In the genomic region with DNA sequence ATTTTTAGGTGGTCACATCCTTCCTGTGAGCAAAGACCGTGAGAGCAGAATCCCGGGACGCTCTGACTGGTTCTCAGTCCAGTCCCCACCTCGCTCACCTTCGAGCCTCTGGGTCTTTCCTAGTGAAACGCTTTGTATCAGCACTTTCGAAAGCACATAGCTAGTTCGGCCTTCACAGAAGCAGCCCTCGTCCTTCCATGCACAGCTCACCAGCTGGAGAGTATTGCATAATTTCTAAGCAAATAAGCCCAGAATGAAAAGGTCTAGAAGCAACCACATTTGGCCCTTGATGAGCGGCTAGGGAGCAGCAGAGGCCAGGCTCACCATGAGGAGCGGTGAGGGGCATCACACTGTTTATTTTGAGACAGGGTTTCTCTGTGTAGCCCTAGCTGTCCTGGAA, we compare ENCODE assay signal across 10 mouse cellular contexts. TPM values are rescaled to one million over a fixed set of nuclear protein-coding genes. Genes with fewer than 3 reads are reported as not detected.
DNase-seq lines count a peak whose midpoint lies in the region; ATAC-seq and TF ChIP-seq lines count a peak whose summit lies in the region.
"Had no signal": no experiment of that assay in that cellular context is flagged by ENCODE, and none has a peak within 500 bp of the region (broad histone marks: within the 10 kb centered on the region; RNA-seq: fewer than 3 reads in every experiment).

No protein-coding gene starts in this region.

- TF ChIP-seq POLR2A in heart, adult 2 months (IDR thresholded peaks at IDR 0.05; ENCODE audit: insufficient read depth, low read depth, low read length), result no peak
- no peak for TF ChIP-seq POLR2A in CH12.LX (IDR thresholded peaks at IDR 0.05; ENCODE audit: low read depth, low read length)

- ATAC-seq in lung, embryonic 16.5 days (ENCODE audit: low read depth), result peak; percentile 53
- ATAC-seq in neural tube, embryonic 15.5 days (ENCODE audit: low FRiP score), result no peak
- ATAC-seq in forebrain, embryonic 12.5 days (ENCODE audit: low FRiP score), result no peak
- ATAC-seq: intestine, embryonic 16.5 days had no signal

- in situ Hi-C loops in CH12.LX (cut with MboI; ENCODE audit: low pct_ligation_motif_present, low pct_unique_long_range_greater_than_20kb, low sequenced_read_pairs), result no loop called here

- H3K27ac ChIP-seq in heart, adult 2 months, result no peak overlapping the region
- H3K27ac ChIP-seq in CH12.LX (ENCODE audit: insufficient read depth, low read depth), result no peak overlapping the region
- H3K27ac ChIP-seq in lung, embryonic 16.5 days (ENCODE audit: low read length), result peak overlapping the region; percentile 68
- no peak overlapping the region for H3K27ac ChIP-seq in neural tube, embryonic 15.5 days (replicated peaks)
- no peak overlapping the region for H3K27ac ChIP-seq in forebrain, embryonic 12.5 days
- H3K27ac ChIP-seq: embryonic facial prominence, embryonic 13.5 days had no signal

- H3K4me2 ChIP-seq in CH12.LX (ENCODE audit: insufficient read depth, low read depth, poor library complexity, severe bottlenecking), result no peak overlapping the region; the same call in 1 of the 2 replicates
- no peak overlapping the region for H3K4me2 ChIP-seq in lung, embryonic 16.5 days (ENCODE audit: low read depth, low read length)
- no peak overlapping the region for H3K4me2 ChIP-seq in neural tube, embryonic 15.5 days
- H3K4me2 ChIP-seq in forebrain, embryonic 12.5 days, result no peak overlapping the region
- H3K4me2 ChIP-seq: embryonic facial prominence, embryonic 13.5 days had no signal

- dilution Hi-C loops in CH12.LX (cut with MboI; ENCODE audit: extremely low pct_ligation_motif_present, extremely low pct_unique_long_range_greater_than_20kb, low sequenced_read_pairs), result no loop called here

- H3K9ac ChIP-seq in heart, adult 2 months (ENCODE audit: low read depth, low read length), result no peak overlapping the region
- no peak overlapping the region for H3K9ac ChIP-seq in CH12.LX (ENCODE audit: insufficient read depth, low read depth)
- no peak overlapping the region for H3K9ac ChIP-seq in lung, embryonic 16.5 days (ENCODE audit: low read length)
- H3K9ac ChIP-seq in neural tube, embryonic 15.5 days (replicated peaks), result no peak overlapping the region
- no peak overlapping the region for H3K9ac ChIP-seq in forebrain, embryonic 12.5 days
- H3K9ac ChIP-seq: embryonic facial prominence, embryonic 13.5 days had no signal

- no peaks in the 10 kb centered on the region for H3K9me3 ChIP-seq in CH12.LX (replicated peaks; ENCODE audit: low read length)
- H3K9me3 ChIP-seq in lung, embryonic 16.5 days (ENCODE audit: control insufficient read depth, low read length), result no peaks in the 10 kb centered on the region
- no peaks in the 10 kb centered on the region for H3K9me3 ChIP-seq in neural tube, embryonic 15.5 days (replicated peaks)
- no peaks in the 10 kb centered on the region for H3K9me3 ChIP-seq in forebrain, embryonic 12.5 days
- H3K9me3 ChIP-seq: embryonic facial prominence, embryonic 13.5 days had no signal

- no peak for TF ChIP-seq EP300 in heart, adult 2 months (IDR thresholded peaks at IDR 0.05; ENCODE audit: insufficient read depth, low read depth, low read length)
- no peak for TF ChIP-seq EP300 in CH12.LX (IDR thresholded peaks at IDR 0.05; ENCODE audit: low read length)

- H3K27me3 ChIP-seq in heart, adult 2 months (ENCODE audit: control insufficient read depth, insufficient read depth, low read length), result no peaks in the 10 kb centered on the region
- H3K27me3 ChIP-seq in CH12.LX (replicated peaks), result no peaks in the 10 kb centered on the region
- no peaks in the 10 kb centered on the region for H3K27me3 ChIP-seq in lung, embryonic 16.5 days (ENCODE audit: control insufficient read depth, insufficient read depth, low read depth, low read length)
- H3K27me3 ChIP-seq in neural tube, embryonic 15.5 days (replicated peaks), result no peaks in the 10 kb centered on the region
- H3K27me3 ChIP-seq in forebrain, embryonic 12.5 days, result no peaks in the 10 kb centered on the region
- H3K27me3 ChIP-seq: embryonic facial prominence, embryonic 13.5 days had no signal

- peak; percentile 41 to 45 for DNase-seq in heart, adult 9 months (ENCODE audit: low spot score in 2 of 2)
- DNase-seq in heart, adult 2 months, result no peak
- DNase-seq in CH12.LX (ENCODE audit: extremely low read depth), result no peak
- peak; percentile 63 for DNase-seq in adrenal gland, postnatal 14 days
- DNase-seq in thymus, adult 18-20 months, result no peak

- WGBS in heart, adult 2 months, result 79% methylated on average over 11 of the region's 11 CpGs
- WGBS in lung, embryonic 16.5 days, result 57% methylated on average over 11 of the region's 11 CpGs
- WGBS in neural tube, embryonic 15.5 days, result 89% methylated on average over 11 of the region's 11 CpGs
- WGBS in forebrain, embryonic 12.5 days, result 93% methylated on average over 11 of the region's 11 CpGs

- peaks cover 6% of the 10 kb centered on the region; the same call in 1 of the 2 replicates for H3K36me3 ChIP-seq in heart, adult 2 months (ENCODE audit: control insufficient read depth, insufficient read depth, low read length)
- peaks cover 0 to 48% of the 10 kb centered on the region in 2 experiments for H3K36me3 ChIP-seq in CH12.LX (replicated peaks in 1 of 2; ENCODE audit: control insufficient read depth in 1 of 2, insufficient read depth in 1 of 2, low read length in 1 of 2)
- H3K36me3 ChIP-seq in lung, embryonic 16.5 days (ENCODE audit: control insufficient read depth, insufficient read depth, low read length), result no peaks in the 10 kb centered on the region
- 0 out of 2 replicates have a peak, but pooled peaks cover 3% of the 10 kb centered on the region for H3K36me3 ChIP-seq in neural tube, embryonic 15.5 days
- peaks cover 8% of the 10 kb centered on the region for H3K36me3 ChIP-seq in forebrain, embryonic 12.5 days (replicated peaks)

- no peak for TF ChIP-seq RAD21 in CH12.LX (IDR thresholded peaks at IDR 0.05; ENCODE audit: low read depth, low read length)

- no peak for TF ChIP-seq CTCF in heart, adult 2 months (IDR thresholded peaks at IDR 0.05)
- TF ChIP-seq CTCF in CH12.LX (conservative IDR thresholded peaks at IDR 0.05 in 1 of 2, IDR thresholded peaks at IDR 0.05 in 1 of 2; ENCODE audit: low read depth in 2 of 2, low read length in 2 of 2), result no peak

- H3K4me1 ChIP-seq in heart, adult 2 months (ENCODE audit: control insufficient read depth, insufficient read depth, low read length), result peaks cover 48% of the 10 kb centered on the region
- peaks cover 55 to 96% of the 10 kb centered on the region in 2 experiments for H3K4me1 ChIP-seq in CH12.LX (ENCODE audit: control insufficient read depth in 1 of 2, insufficient read depth in 2 of 2)
- peaks cover 62% of the 10 kb centered on the region for H3K4me1 ChIP-seq in lung, embryonic 16.5 days (replicated peaks; ENCODE audit: control insufficient read depth, insufficient read depth, low read length)
- peaks cover 81% of the 10 kb centered on the region for H3K4me1 ChIP-seq in neural tube, embryonic 15.5 days
- H3K4me1 ChIP-seq in forebrain, embryonic 12.5 days, result peaks cover 75% of the 10 kb centered on the region

- H3K4me3 ChIP-seq in heart, adult 2 months, result no peak overlapping the region
- H3K4me3 ChIP-seq in CH12.LX (replicated peaks in 1 of 3; ENCODE audit: low read depth in 2 of 3, low read length in 2 of 3, poor library complexity in 1 of 3), result no peak overlapping the region
- H3K4me3 ChIP-seq in lung, embryonic 16.5 days (ENCODE audit: low read length), result no peak overlapping the region
- no peak overlapping the region for H3K4me3 ChIP-seq in neural tube, embryonic 15.5 days (replicated peaks)
- no peak overlapping the region for H3K4me3 ChIP-seq in forebrain, embryonic 12.5 days (replicated peaks)
- H3K4me3 ChIP-seq: embryonic facial prominence, embryonic 13.5 days had no signal

- intact Hi-C loops in heart, adult 2 months (cut with DNase I), result no loop called here

- H3K79me2 ChIP-seq in heart, adult 2 months (replicated peaks; ENCODE audit: control insufficient read depth, insufficient read depth, low read length), result peaks cover 8% of the 10 kb centered on the region
- peaks cover 17% of the 10 kb centered on the region for H3K79me2 ChIP-seq in CH12.LX (replicated peaks; ENCODE audit: control insufficient read depth, extremely low read depth, insufficient read depth, poor library complexity, severe bottlenecking)

TF ChIP-seq in CH12.LX, 34 proteins besides CTCF, POLR2A, EP300 and RAD21:
- 0 out of 2 replicates have a peak, but pooled peaks have one; percentile 9 for TF ChIP-seq ETS1 (conservative IDR thresholded peaks at IDR 0.05; ENCODE audit: low read depth, low read length)
- TF ChIP-seq TCF12 (IDR thresholded peaks at IDR 0.05; ENCODE audit: low read depth, low read length), result no peak

RNA-seq across cellular contexts. Expression of a gene that starts 10.9 kb away (rescaled TPM):
- total RNA-seq in heart, adult 2 months (2021), result 10 to 100 TPM; 16.0 to 16.7 TPM
- 22.7 and 29.4 TPM in 2 replicates for polyA plus RNA-seq in heart, adult 2 months (2012; rRNA removed)
- total RNA-seq in CH12.LX (2012; rRNA removed) (8.3 and 8.7 TPM in 2 replicates), CH12.LX (2014; rRNA removed) (10.2 and 10.6 TPM in 2 replicates)
- 23.5 and 24.7 TPM in 2 replicates for polyA plus RNA-seq in CH12.LX (2012; ENCODE audit: insufficient read length, low read depth)
- total RNA-seq in adrenal gland, postnatal 14 days (2021), result 65.2 and 85.1 TPM in 2 replicates
- 39.2 and 41.6 TPM in 2 replicates for polyA plus RNA-seq in lung, embryonic 16.5 days (2015; fragmentation: Nextera tagmentation; extraction: Ambion mirVana)
- polyA plus RNA-seq in neural tube, embryonic 15.5 days (2015; fragmentation: Nextera tagmentation; extraction: Ambion mirVana), result 48.8 and 50.4 TPM in 2 replicates
- 70.5 and 73.4 TPM in 2 replicates for polyA plus RNA-seq in forebrain, embryonic 12.5 days (2016; fragmentation: Nextera tagmentation; extraction: Ambion mirVana)

RNA-seq across cellular contexts. Expression of a gene that starts 47.7 kb away (rescaled TPM):
- 10 to 100 TPM; 16.3 to 16.7 TPM for total RNA-seq in heart, adult 2 months (2021)
- polyA plus RNA-seq in heart, adult 2 months (2012; rRNA removed), result 7.0 and 7.9 TPM in 2 replicates
- total RNA-seq in CH12.LX (2012; rRNA removed) (48.4 and 49.8 TPM in 2 replicates), CH12.LX (2014; rRNA removed) (26.1 and 28.3 TPM in 2 replicates)
- polyA plus RNA-seq in CH12.LX (2012; ENCODE audit: insufficient read length, low read depth), result 42.1 and 44.7 TPM in 2 replicates
- total RNA-seq in adrenal gland, postnatal 14 days (2021), result 18.0 and 26.6 TPM in 2 replicates
- 13.8 and 14.5 TPM in 2 replicates for polyA plus RNA-seq in lung, embryonic 16.5 days (2015; fragmentation: Nextera tagmentation; extraction: Ambion mirVana)
- 24.1 and 31.0 TPM in 2 replicates for polyA plus RNA-seq in neural tube, embryonic 15.5 days (2015; fragmentation: Nextera tagmentation; extraction: Ambion mirVana)
- 16.0 and 17.9 TPM in 2 replicates for polyA plus RNA-seq in forebrain, embryonic 12.5 days (2016; fragmentation: Nextera tagmentation; extraction: Ambion mirVana)

Comparison
In these comparisons a context has a peak if more than half of its experiments do, and no peak if none do; other contexts are left out.
1. DNase-seq: peak in heart, adult 9 months (2 of 2) and adrenal gland, postnatal 14 days (single experiment); none in heart, adult 2 months (0 of 2), CH12.LX (single experiment) and thymus, adult 18-20 months (0 of 2).